Mouse (Mus musculus): ENCODE data around the gene Fitm1. TPM values are rescaled to one million over a fixed set of nuclear protein-coding genes. Genes with fewer than 3 reads are reported as not detected.

The Fitm1 gene
- polyA plus RNA-seq, 1 experiment, result 0.46 TPM

DNA sequence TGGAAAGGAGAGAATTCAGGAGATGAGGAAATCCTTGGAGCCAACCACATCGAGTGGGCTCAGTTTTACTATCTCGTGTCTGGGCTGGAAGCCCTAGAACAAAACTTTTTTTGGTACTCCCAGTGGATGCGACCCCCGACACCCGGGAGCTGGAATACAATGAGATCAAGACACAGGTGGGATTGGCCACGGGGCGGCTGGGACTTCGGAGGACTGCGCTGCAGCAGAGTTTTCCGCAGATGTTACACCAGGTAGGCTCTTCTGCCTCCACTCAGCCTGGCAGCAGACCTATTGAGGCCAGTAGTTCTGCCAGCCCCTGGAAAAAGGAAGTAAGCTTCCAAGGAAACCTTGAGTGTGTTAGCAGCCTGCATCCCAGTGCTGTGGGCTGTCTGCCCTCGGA lies 12.2 kb upstream of the Fitm1 start:
- WGBS, result 93% methylated on average over 11 of the region's 11 CpGs
- H3K36me3 ChIP-seq (ENCODE audit: control insufficient read depth, insufficient read depth, low read length), result peaks cover 54% of the 10 kb centered on the region

DNA sequence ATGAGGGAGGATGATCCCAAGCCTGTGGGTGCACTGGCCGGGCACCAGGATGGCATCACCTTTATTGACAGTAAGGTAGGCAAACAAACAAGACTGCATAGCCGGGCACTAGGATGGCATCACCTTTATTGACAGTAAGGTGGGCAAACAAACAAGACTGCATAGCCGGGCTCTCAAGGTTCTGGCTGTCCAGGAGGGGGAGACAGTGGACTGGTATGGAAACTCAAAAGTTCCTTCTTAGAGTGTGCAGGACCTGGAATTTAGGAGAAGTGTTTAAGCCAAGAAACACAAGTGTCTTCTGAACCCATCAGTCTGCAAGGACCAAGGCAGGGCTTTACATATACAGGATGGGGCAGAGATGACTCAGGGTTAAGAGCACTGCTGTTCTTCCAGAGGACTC lies 9.7 kb upstream of the Fitm1 start:
- TF ChIP-seq POLR2A (IDR thresholded peaks at IDR 0.05; ENCODE audit: low read depth, low read length) (no peak), CTCF (IDR thresholded peaks at IDR 0.05; ENCODE audit: extremely low read depth, insufficient read length, insufficient replicate concordance, low read depth, low read length) (no peak)
- Histone ChIP-seq H3K4me1 (ENCODE audit: control insufficient read depth, insufficient read depth, insufficient read length, low read length) (peaks cover 3% of the 10 kb centered on the region; the same call in 1 of the 2 replicates), H3K27me3 (ENCODE audit: control insufficient read depth, insufficient read depth, low read length) (no peaks in the 10 kb centered on the region), H3K27ac (ENCODE audit: insufficient read depth, low read depth, low read length) (no peak overlapping the region), H3K4me3 (ENCODE audit: low read depth, low read length) (no peak overlapping the region), H3K36me3 (ENCODE audit: control insufficient read depth, insufficient read depth, low read length) (peaks cover 69% of the 10 kb centered on the region)
- WGBS, result 68% methylated on average over 3 of the region's 3 CpGs

More for the DNA sequence above, 12.2 kb upstream of the Fitm1 start:
- Histone ChIP-seq H3K27me3 (ENCODE audit: control insufficient read depth, insufficient read depth, low read length) (no peaks in the 10 kb centered on the region), H3K4me3 (ENCODE audit: low read depth, low read length) (no peak overlapping the region), H3K27ac (ENCODE audit: insufficient read depth, low read depth, low read length) (no peak overlapping the region), H3K4me1 (ENCODE audit: control insufficient read depth, insufficient read depth, insufficient read length, low read length) (peaks cover 3% of the 10 kb centered on the region; the same call in 1 of the 2 replicates)
- TF ChIP-seq CTCF (IDR thresholded peaks at IDR 0.05; ENCODE audit: extremely low read depth, insufficient read length, insufficient replicate concordance, low read depth, low read length) (no peak), POLR2A (IDR thresholded peaks at IDR 0.05; ENCODE audit: low read depth, low read length) (no peak)

DNA sequence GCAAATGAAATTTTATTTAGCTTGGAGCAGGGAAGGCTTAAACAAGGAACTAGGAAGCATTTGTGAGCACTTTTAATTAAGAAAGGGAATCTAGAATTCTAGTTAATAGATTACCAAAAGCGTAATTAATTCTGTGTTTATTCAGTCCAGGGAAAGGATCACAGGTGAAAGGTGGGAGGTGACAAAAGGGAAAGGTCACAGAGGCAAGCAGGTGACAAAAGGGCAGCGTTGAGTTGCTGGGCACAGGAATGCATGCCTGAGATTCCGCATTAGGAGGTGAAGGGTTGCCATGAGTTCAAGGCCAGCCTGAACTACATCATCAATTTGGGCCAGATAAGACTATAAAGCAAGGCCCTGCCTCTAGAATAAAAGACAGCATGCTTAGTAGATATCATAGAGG lies 7.9 kb upstream of the Fitm1 start:
- no peak overlapping the region for H3K27ac ChIP-seq (ENCODE audit: insufficient read depth, low read depth, low read length)
- H3K4me3 ChIP-seq (ENCODE audit: low read depth, low read length), result no peak overlapping the region
- no peaks in the 10 kb centered on the region for H3K27me3 ChIP-seq (ENCODE audit: control insufficient read depth, insufficient read depth, low read length)
- H3K4me1 ChIP-seq (ENCODE audit: control insufficient read depth, insufficient read depth, insufficient read length, low read length), result no peaks in the 10 kb centered on the region
- peaks cover 66% of the 10 kb centered on the region for H3K36me3 ChIP-seq (ENCODE audit: control insufficient read depth, insufficient read depth, low read length)
- TF ChIP-seq POLR2A (IDR thresholded peaks at IDR 0.05; ENCODE audit: low read depth, low read length), result no peak
- TF ChIP-seq CTCF (IDR thresholded peaks at IDR 0.05; ENCODE audit: extremely low read depth, insufficient read length, insufficient replicate concordance, low read depth, low read length), result no peak
- 66% methylated on average over 3 of the region's 3 CpGs for WGBS

DNA sequence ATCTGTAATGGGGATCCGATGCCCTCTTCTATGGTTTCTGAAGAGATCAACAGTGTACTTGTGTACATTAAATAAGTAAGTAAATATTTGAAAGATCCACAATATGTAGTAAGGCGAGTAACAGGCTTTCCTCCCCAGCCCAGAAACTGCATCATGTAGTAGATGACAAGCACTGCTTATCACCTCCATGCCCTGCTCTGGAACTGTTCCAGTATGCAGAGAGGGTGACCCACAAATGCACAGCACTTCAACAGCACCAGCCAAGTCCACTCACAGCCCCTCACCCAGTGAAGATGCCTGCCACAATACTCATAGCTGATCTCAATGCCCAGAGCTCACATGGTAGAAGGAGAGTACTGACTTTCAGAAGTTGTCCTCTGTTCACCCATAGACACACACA lies 4.8 kb upstream of the Fitm1 start:
- Histone ChIP-seq H3K4me1 (ENCODE audit: control insufficient read depth, insufficient read depth, insufficient read length, low read length) (no peaks in the 10 kb centered on the region), H3K4me3 (ENCODE audit: low read depth, low read length) (no peak overlapping the region), H3K27ac (ENCODE audit: insufficient read depth, low read depth, low read length) (no peak overlapping the region), H3K27me3 (ENCODE audit: control insufficient read depth, insufficient read depth, low read length) (no peaks in the 10 kb centered on the region), H3K36me3 (ENCODE audit: control insufficient read depth, insufficient read depth, low read length) (peaks cover 38% of the 10 kb centered on the region)
- WGBS, result 73% methylated on average over 2 of the region's 2 CpGs
- TF ChIP-seq CTCF (IDR thresholded peaks at IDR 0.05; ENCODE audit: extremely low read depth, insufficient read length, insufficient replicate concordance, low read depth, low read length) (no peak), POLR2A (IDR thresholded peaks at IDR 0.05; ENCODE audit: low read depth, low read length) (no peak)

DNA sequence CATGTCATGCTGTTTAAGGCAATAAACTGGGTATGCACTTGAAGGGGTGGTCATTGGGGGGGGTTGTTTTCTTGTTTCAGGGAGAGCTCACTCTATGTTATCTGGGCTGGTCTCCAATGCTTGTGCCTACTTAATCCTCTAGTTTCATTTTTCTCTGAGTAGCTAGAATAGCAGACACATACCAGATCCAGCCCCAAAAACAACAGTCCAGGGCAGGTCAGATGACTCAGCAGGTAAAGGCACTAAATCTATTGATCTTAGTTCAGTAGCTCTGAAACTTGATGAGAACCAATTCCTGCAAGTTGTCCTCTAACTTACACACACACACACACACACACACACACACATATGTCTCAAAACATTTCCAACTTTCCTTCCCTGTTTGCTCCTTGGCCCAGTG lies 3.7 kb upstream of the Fitm1 start:
- Histone ChIP-seq H3K27me3 (ENCODE audit: control insufficient read depth, insufficient read depth, low read length) (no peaks in the 10 kb centered on the region), H3K4me1 (ENCODE audit: control insufficient read depth, insufficient read depth, insufficient read length, low read length) (no peaks in the 10 kb centered on the region), H3K27ac (ENCODE audit: insufficient read depth, low read depth, low read length) (no peak overlapping the region), H3K36me3 (ENCODE audit: control insufficient read depth, insufficient read depth, low read length) (peaks cover 27% of the 10 kb centered on the region), H3K4me3 (ENCODE audit: low read depth, low read length) (no peak overlapping the region)
- no peak for TF ChIP-seq CTCF (IDR thresholded peaks at IDR 0.05; ENCODE audit: extremely low read depth, insufficient read length, insufficient replicate concordance, low read depth, low read length)
- no peak for TF ChIP-seq POLR2A (IDR thresholded peaks at IDR 0.05; ENCODE audit: low read depth, low read length)

DNA sequence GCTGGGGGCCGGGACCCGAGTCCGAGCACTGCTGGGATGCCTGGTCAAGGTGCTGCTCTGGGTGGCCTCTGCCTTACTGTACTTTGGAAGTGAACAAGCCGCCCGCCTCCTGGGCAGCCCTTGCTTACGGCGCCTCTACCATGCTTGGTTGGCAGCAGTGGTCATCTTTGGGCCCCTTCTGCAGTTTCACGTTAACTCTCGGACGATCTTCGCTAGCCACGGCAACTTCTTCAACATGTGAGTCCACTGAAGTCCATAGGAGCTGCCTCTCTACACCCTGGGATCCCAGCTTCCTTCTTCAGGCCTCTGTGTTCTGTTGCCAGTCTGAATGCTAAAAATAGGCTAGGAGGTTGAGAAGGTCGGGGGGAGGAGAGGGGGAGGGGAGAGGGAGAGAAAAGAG lies 294 bp downstream of the Fitm1 start:
- H3K4me3 ChIP-seq (ENCODE audit: low read depth, low read length), result no peak overlapping the region
- H3K27me3 ChIP-seq (ENCODE audit: control insufficient read depth, insufficient read depth, low read length), result no peaks in the 10 kb centered on the region
- H3K4me1 ChIP-seq (ENCODE audit: control insufficient read depth, insufficient read depth, insufficient read length, low read length), result no peaks in the 10 kb centered on the region
- no peak overlapping the region for H3K27ac ChIP-seq (ENCODE audit: insufficient read depth, low read depth, low read length)
- TF ChIP-seq CTCF (IDR thresholded peaks at IDR 0.05; ENCODE audit: extremely low read depth, insufficient read length, insufficient replicate concordance, low read depth, low read length) (no peak), POLR2A (IDR thresholded peaks at IDR 0.05; ENCODE audit: low read depth, low read length) (no peak)
- 81% methylated on average over 13 of the region's 13 CpGs for WGBS
- peaks cover 12% of the 10 kb centered on the region for H3K36me3 ChIP-seq (ENCODE audit: control insufficient read depth, insufficient read depth, low read length)

DNA sequence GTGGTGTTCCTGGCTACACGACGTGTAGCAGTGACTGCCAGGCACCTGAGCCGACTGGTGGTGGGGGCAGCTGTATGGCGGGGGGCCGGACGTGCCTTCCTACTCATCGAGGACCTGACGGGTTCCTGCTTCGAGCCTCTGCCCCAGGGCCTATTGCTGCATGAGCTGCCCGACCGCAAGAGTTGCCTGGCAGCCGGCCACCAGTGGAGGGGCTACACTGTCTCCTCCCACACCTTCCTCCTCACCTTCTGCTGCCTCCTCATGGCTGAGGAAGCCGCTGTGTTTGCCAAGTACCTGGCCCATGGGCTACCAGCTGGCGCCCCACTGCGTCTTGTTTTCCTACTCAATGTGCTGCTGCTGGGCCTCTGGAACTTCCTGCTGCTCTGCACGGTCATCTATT lies 959 bp downstream of the Fitm1 start:
- H3K4me1 ChIP-seq (ENCODE audit: control insufficient read depth, insufficient read depth, insufficient read length, low read length), result no peaks in the 10 kb centered on the region
- peaks cover 19% of the 10 kb centered on the region for H3K36me3 ChIP-seq (ENCODE audit: control insufficient read depth, insufficient read depth, low read length)
- H3K27ac ChIP-seq (ENCODE audit: insufficient read depth, low read depth, low read length), result no peak overlapping the region
- no peak overlapping the region for H3K4me3 ChIP-seq (ENCODE audit: low read depth, low read length)
- no peaks in the 10 kb centered on the region for H3K27me3 ChIP-seq (ENCODE audit: control insufficient read depth, insufficient read depth, low read length)
- WGBS, result 81% methylated on average over 16 of the region's 16 CpGs
- TF ChIP-seq CTCF (IDR thresholded peaks at IDR 0.05; ENCODE audit: extremely low read depth, insufficient read length, insufficient replicate concordance, low read depth, low read length), result no peak
- TF ChIP-seq POLR2A (IDR thresholded peaks at IDR 0.05; ENCODE audit: low read depth, low read length), result no peak

Data from small intestine, adult 2 months (tissue).